Mouse (Mus musculus) forebrain, embryonic 12.5 days (tissue): ENCODE measurements around the gene 1600014C23Rik. TPM values are rescaled to one million over a fixed set of nuclear protein-coding genes. Genes with fewer than 3 reads are reported as not detected.

ENCODE experiments used
- polyA plus RNA-seq: library from polyadenylated mRNA; unstranded; fragments of >200 nt; fragmentation: Nextera tagmentation; extraction: Ambion mirVana; gene quantifications from 2 replicates; pipeline ENCODE4 v1.2.1, GENCODE M21; 2016

The 1600014C23Rik gene
- polyA plus RNA-seq, 1 experiment from 2014 or later: 0.83 TPM

Other genes starting within 250 kb of the 1600014C23Rik start
- gene Aars2, start 227.0 kb downstream of the 1600014C23Rik start, polyA plus RNA-seq: 22.8 and 26.5 TPM in 2 replicates
- gene Tcte1, start 210.4 kb downstream of the 1600014C23Rik start, polyA plus RNA-seq: 1.1 and 2.4 TPM in 2 replicates
- 8.5 and 13.4 TPM in 2 replicates for gene Tmem151b, start 184.2 kb downstream of the 1600014C23Rik start, polyA plus RNA-seq
- 5.5 and 5.7 TPM in 2 replicates for gene Nfkbie, start 178.1 kb downstream of the 1600014C23Rik start, polyA plus RNA-seq
- 91.0 and 91.7 TPM in 2 replicates for gene Slc35b2, start 170.0 kb downstream of the 1600014C23Rik start, polyA plus RNA-seq
- gene Hsp90ab1, start 160.6 kb downstream of the 1600014C23Rik start, polyA plus RNA-seq: 1,580 and 1,603 TPM in 2 replicates
- 50.2 and 52.0 TPM in 2 replicates for gene Slc29a1, start 134.2 kb downstream of the 1600014C23Rik start, polyA plus RNA-seq
- 0.24 TPM in 1 of 2 replicates, not detected in the other for gene Mymx, start 131.7 kb downstream of the 1600014C23Rik start, polyA plus RNA-seq
- gene Capn11, start 74.5 kb downstream of the 1600014C23Rik start, polyA plus RNA-seq: 0.76 and 1.1 TPM in 2 replicates
- gene Mrpl14, start 47.5 kb downstream of the 1600014C23Rik start, polyA plus RNA-seq: 98.8 and 112 TPM in 2 replicates
- gene Tmem63b, start 46.9 kb downstream of the 1600014C23Rik start, polyA plus RNA-seq: 85.7 and 89.3 TPM in 2 replicates